Mouse (Mus musculus): ENCODE measurements around the gene Olfr492. TPM values are rescaled to one million over a fixed set of nuclear protein-coding genes. Genes with fewer than 3 reads are reported as not detected.

The Olfr492 gene
- total RNA-seq (2017): not detected in 2 replicates

- ATAC-seq (ENCODE audit: extremely low read depth, insufficient number of reproducible peaks, low FRiP score, poor library complexity, severe bottlenecking): no peak
These were observed at the start of gene Olfr492 for GRCm38 (mm10) chr7:108323574-108323973. Gene Olfr492, minus strand, starts transcription at chr7:108323674.

- no peak for ATAC-seq (ENCODE audit: extremely low read depth, insufficient number of reproducible peaks, low FRiP score, poor library complexity, severe bottlenecking)
These were observed 41.6 kb upstream of the Olfr492 start, which contains the start of gene Olfr494 for GRCm38 (mm10) chr7:108365035-108365434. Gene Olfr494, plus strand, starts transcription at chr7:108365335.

- no peak for ATAC-seq (ENCODE audit: extremely low read depth, insufficient number of reproducible peaks, low FRiP score, poor library complexity, severe bottlenecking)
These were observed 23.4 kb upstream of the Olfr492 start, which contains the start of gene Olfr493 for GRCm38 (mm10) chr7:108346879-108347278. Gene Olfr493, minus strand, starts transcription at chr7:108346979.

GRCm38 (mm10) chr7:108313151-108313550 is 10.3 kb downstream of the Olfr492 start, which contains the start of gene Olfr491:
Gene Olfr491, plus strand, starts transcription at chr7:108313451.
- no peak for ATAC-seq (ENCODE audit: extremely low read depth, insufficient number of reproducible peaks, low FRiP score, poor library complexity, severe bottlenecking)

- ATAC-seq (ENCODE audit: extremely low read depth, insufficient number of reproducible peaks, low FRiP score, poor library complexity, severe bottlenecking): no peak
These were observed 34.6 kb downstream of the Olfr492 start, which contains the start of gene Olfr490 for GRCm38 (mm10) chr7:108288834-108289233. Gene Olfr490, minus strand, starts transcription at chr7:108288934.

Other genes with a start within 250 kb of the Olfr492 start
- not detected in 2 replicates for gene Olfr481, start 243.8 kb downstream of the Olfr492 start, total RNA-seq (2017)
- gene Olfr482, start 226.1 kb downstream of the Olfr492 start, total RNA-seq (2017): not detected in 2 replicates
- gene Olfr483, start 222.8 kb downstream of the Olfr492 start, total RNA-seq (2017): not detected in 2 replicates
- gene Olfr484, start 196.2 kb downstream of the Olfr492 start, total RNA-seq (2017): not detected in 2 replicates
- gene Olfr485, start 163.8 kb downstream of the Olfr492 start, total RNA-seq (2017): not detected in 2 replicates
- not detected in 2 replicates for gene Olfr486, start 150.9 kb downstream of the Olfr492 start, total RNA-seq (2017)
- not detected in 2 replicates for gene Olfr487, start 109.0 kb downstream of the Olfr492 start, total RNA-seq (2017)
- not detected in 2 replicates for gene Olfr488, start 65.3 kb downstream of the Olfr492 start, total RNA-seq (2017)
- not detected in 2 replicates for gene Olfr490, start 34.7 kb downstream of the Olfr492 start, total RNA-seq (2017)
- gene Olfr491, start 10.2 kb downstream of the Olfr492 start, total RNA-seq (2017): not detected in 2 replicates
- not detected in 2 replicates for gene Olfr493, start 23.3 kb upstream of the Olfr492 start, total RNA-seq (2017)
- not detected in 2 replicates for gene Olfr494, start 41.7 kb upstream of the Olfr492 start, total RNA-seq (2017)
- gene Olfr495, start 69.5 kb upstream of the Olfr492 start, total RNA-seq (2017): not detected in 2 replicates
- gene Olfr497, start 96.7 kb upstream of the Olfr492 start, total RNA-seq (2017): not detected in 2 replicates
- not detected in 2 replicates for gene Olfr498, start 141.7 kb upstream of the Olfr492 start, total RNA-seq (2017)
- gene Olfr502, start 201.4 kb upstream of the Olfr492 start, total RNA-seq (2017): not detected in 2 replicates
- not detected in 2 replicates for gene Olfr503, start 220.9 kb upstream of the Olfr492 start, total RNA-seq (2017)
- gene Olfr504, start 242.1 kb upstream of the Olfr492 start, total RNA-seq (2017): not detected in 2 replicates

Data from neutrophil, adult 5-6 weeks (primary cell).